Comparison of ENCODE assay signal across 8 mouse cellular contexts in genomic region chr7:28377190-28378065, GRCm38 (mm10). TPM values are rescaled to one million over a fixed set of nuclear protein-coding genes. Genes with fewer than 3 reads are reported as not detected.
DNase-seq lines count a peak whose midpoint lies in the region; ATAC-seq and TF ChIP-seq lines count a peak whose summit lies in the region.

No protein-coding gene starts in this region.

- WGBS in forebrain, embryonic 16.5 days: 78% methylated on average over 18 of the region's 18 CpGs
- 61% methylated on average over 18 of the region's 18 CpGs for WGBS in lung, embryonic 15.5 days
- 58% methylated on average over 18 of the region's 18 CpGs for WGBS in stomach, embryonic 16.5 days

- H3K27me3 ChIP-seq in testis, adult 2 months (ENCODE audit: control insufficient read depth, insufficient read depth, low read length): no peaks in the 10 kb centered on the region
- no peaks in the 10 kb centered on the region for H3K27me3 ChIP-seq in forebrain, embryonic 16.5 days (replicated peaks; ENCODE audit: control insufficient read depth, insufficient read depth, low read length)
- no peaks in the 10 kb centered on the region for H3K27me3 ChIP-seq in lung, embryonic 15.5 days
- H3K27me3 ChIP-seq in stomach, embryonic 16.5 days (ENCODE audit: control insufficient read depth, insufficient read depth, low read length): no peaks in the 10 kb centered on the region

- peaks cover 42% of the 10 kb centered on the region for H3K4me1 ChIP-seq in testis, adult 2 months (ENCODE audit: control insufficient read depth, insufficient read depth, low read length)
- H3K4me1 ChIP-seq in forebrain, embryonic 16.5 days (replicated peaks; ENCODE audit: control insufficient read depth, insufficient read depth, low read length): peaks cover 58% of the 10 kb centered on the region
- H3K4me1 ChIP-seq in lung, embryonic 15.5 days: peaks cover 67% of the 10 kb centered on the region
- H3K4me1 ChIP-seq in stomach, embryonic 16.5 days (ENCODE audit: control insufficient read depth, insufficient read depth, low read length): peaks cover 45% of the 10 kb centered on the region

- no peak for TF ChIP-seq POLR2A in testis, adult 2 months (IDR thresholded peaks at IDR 0.05; ENCODE audit: control insufficient read depth, low read depth, low read length)

- H3K4me3 ChIP-seq in testis, adult 2 months (ENCODE audit: control insufficient read depth, low read depth, low read length): peak overlapping the region; percentile 86
- H3K4me3 ChIP-seq in forebrain, embryonic 16.5 days (replicated peaks; ENCODE audit: low read length): peak overlapping the region; percentile 58; the same call in 1 of the 2 replicates
- H3K4me3 ChIP-seq in lung, embryonic 15.5 days: peak overlapping the region; percentile 68
- peak overlapping the region; percentile 89 for H3K4me3 ChIP-seq in stomach, embryonic 16.5 days (replicated peaks; ENCODE audit: low read length)

- H3K9ac ChIP-seq in forebrain, embryonic 16.5 days (replicated peaks; ENCODE audit: low read depth, low read length): no peak overlapping the region
- H3K9ac ChIP-seq in lung, embryonic 15.5 days: peak overlapping the region; percentile 82
- H3K9ac ChIP-seq in stomach, embryonic 16.5 days (ENCODE audit: low read length): peak overlapping the region; percentile 99

- no peak for DNase-seq in testis, postnatal 14 days (ENCODE audit: low spot score)
- peak; percentile 51 for DNase-seq in kidney, adult 11 months
- no peak for DNase-seq in embryo, embryonic 9.5 days (ENCODE audit: extremely low spot score)
- no peak for DNase-seq in embryo, embryonic 10.5 days (ENCODE audit: low spot score)

- no peaks in the 10 kb centered on the region for H3K36me3 ChIP-seq in testis, adult 2 months (ENCODE audit: control insufficient read depth, insufficient read depth, low read length)
- no peaks in the 10 kb centered on the region for H3K36me3 ChIP-seq in forebrain, embryonic 16.5 days (ENCODE audit: control insufficient read depth, insufficient read depth)
- H3K36me3 ChIP-seq in lung, embryonic 15.5 days: no peaks in the 10 kb centered on the region
- peaks cover 6% of the 10 kb centered on the region; the same call in 1 of the 2 replicates for H3K36me3 ChIP-seq in stomach, embryonic 16.5 days (ENCODE audit: control insufficient read depth, insufficient read depth, low read length)

- H3K27ac ChIP-seq in testis, adult 2 months (ENCODE audit: control insufficient read depth, insufficient read depth, low read depth, low read length): peak overlapping the region; percentile 65; the same call in 1 of the 2 replicates
- no peak overlapping the region for H3K27ac ChIP-seq in forebrain, embryonic 16.5 days (ENCODE audit: low read length)
- peak overlapping the region; percentile 98 for H3K27ac ChIP-seq in lung, embryonic 15.5 days
- H3K27ac ChIP-seq in stomach, embryonic 16.5 days (ENCODE audit: low read length): peak overlapping the region; percentile 100

- no peak for ATAC-seq in forebrain, embryonic 16.5 days
- no peak for ATAC-seq in lung, embryonic 15.5 days (ENCODE audit: borderline replicate concordance, extremely low read depth, low FRiP score, low TSS enrichment)
- no peak for ATAC-seq in stomach, embryonic 16.5 days (ENCODE audit: insufficient read depth, low FRiP score)

- H3K9me3 ChIP-seq in forebrain, embryonic 16.5 days (ENCODE audit: control insufficient read depth, low read length): no peaks in the 10 kb centered on the region
- H3K9me3 ChIP-seq in lung, embryonic 15.5 days: no peaks in the 10 kb centered on the region
- H3K9me3 ChIP-seq in stomach, embryonic 16.5 days (replicated peaks; ENCODE audit: control insufficient read depth, low read length): no peaks in the 10 kb centered on the region

- TF ChIP-seq CTCF in testis, adult 2 months (IDR thresholded peaks at IDR 0.05; ENCODE audit: control insufficient read depth, insufficient read depth, insufficient replicate concordance, low read depth, low read length): no peak

- peak overlapping the region; percentile 63 for H3K4me2 ChIP-seq in forebrain, embryonic 16.5 days (ENCODE audit: low read length)
- H3K4me2 ChIP-seq in lung, embryonic 15.5 days: peak overlapping the region; percentile 83
- peak overlapping the region; percentile 97 for H3K4me2 ChIP-seq in stomach, embryonic 16.5 days (ENCODE audit: low read depth, low read length)

RNA-seq across cellular contexts. Expression of gene Zfp36, which starts 2.6 kb away (rescaled TPM):
- 3.8 and 4.9 TPM in 2 replicates for polyA plus RNA-seq in testis, adult 2 months (2012; rRNA removed)
- 6.5 and 6.7 TPM in 2 replicates for polyA plus RNA-seq in forebrain, embryonic 16.5 days (2015; fragmentation: Nextera tagmentation; extraction: Ambion mirVana)
- 16.4 and 17.9 TPM in 2 replicates for polyA plus RNA-seq in lung, embryonic 15.5 days (2015; fragmentation: Nextera tagmentation; extraction: Ambion mirVana)
- 26.1 and 35.1 TPM in 2 replicates for polyA plus RNA-seq in stomach, embryonic 16.5 days (2015; fragmentation: Nextera tagmentation; extraction: Ambion mirVana)

RNA-seq across cellular contexts. Expression of gene Plekhg2, which starts 5.0 kb away (rescaled TPM):
- polyA plus RNA-seq in testis, adult 2 months (2012; rRNA removed): 14.7 and 20.1 TPM in 2 replicates
- polyA plus RNA-seq in forebrain, embryonic 16.5 days (2015; fragmentation: Nextera tagmentation; extraction: Ambion mirVana): 40.7 and 50.8 TPM in 2 replicates
- 59.4 and 67.9 TPM in 2 replicates for polyA plus RNA-seq in lung, embryonic 15.5 days (2015; fragmentation: Nextera tagmentation; extraction: Ambion mirVana)
- polyA plus RNA-seq in stomach, embryonic 16.5 days (2015; fragmentation: Nextera tagmentation; extraction: Ambion mirVana): 49.9 and 50.7 TPM in 2 replicates

RNA-seq across cellular contexts. Expression of gene Med29, which starts 15.1 kb away (rescaled TPM):
- polyA plus RNA-seq in testis, adult 2 months (2012; rRNA removed): 129 and 135 TPM in 2 replicates
- polyA plus RNA-seq in forebrain, embryonic 16.5 days (2015; fragmentation: Nextera tagmentation; extraction: Ambion mirVana): 39.9 and 40.2 TPM in 2 replicates
- polyA plus RNA-seq in lung, embryonic 15.5 days (2015; fragmentation: Nextera tagmentation; extraction: Ambion mirVana): 51.2 and 53.8 TPM in 2 replicates
- polyA plus RNA-seq in stomach, embryonic 16.5 days (2015; fragmentation: Nextera tagmentation; extraction: Ambion mirVana): 38.7 and 41.2 TPM in 2 replicates

RNA-seq across cellular contexts. Expression of gene Paf1, which starts 15.3 kb away (rescaled TPM):
- polyA plus RNA-seq in testis, adult 2 months (2012; rRNA removed): 84.1 and 97.0 TPM in 2 replicates
- 107 and 111 TPM in 2 replicates for polyA plus RNA-seq in forebrain, embryonic 16.5 days (2015; fragmentation: Nextera tagmentation; extraction: Ambion mirVana)
- polyA plus RNA-seq in lung, embryonic 15.5 days (2015; fragmentation: Nextera tagmentation; extraction: Ambion mirVana): 80.7 and 88.2 TPM in 2 replicates
- polyA plus RNA-seq in stomach, embryonic 16.5 days (2015; fragmentation: Nextera tagmentation; extraction: Ambion mirVana): 84.3 and 88.5 TPM in 2 replicates

RNA-seq across cellular contexts. Expression of gene Rps16, which starts 27.0 kb away (rescaled TPM):
- 227 and 277 TPM in 2 replicates for polyA plus RNA-seq in testis, adult 2 months (2012; rRNA removed)
- polyA plus RNA-seq in forebrain, embryonic 16.5 days (2015; fragmentation: Nextera tagmentation; extraction: Ambion mirVana): 464 and 494 TPM in 2 replicates
- 979 and 1,114 TPM in 2 replicates for polyA plus RNA-seq in lung, embryonic 15.5 days (2015; fragmentation: Nextera tagmentation; extraction: Ambion mirVana)
- 800 and 962 TPM in 2 replicates for polyA plus RNA-seq in stomach, embryonic 16.5 days (2015; fragmentation: Nextera tagmentation; extraction: Ambion mirVana)
